Mouse (Mus musculus) limb, embryonic 15.5 days (tissue): ENCODE results near the gene Htra1. TPM values are rescaled to one million over a fixed set of nuclear protein-coding genes. Genes with fewer than 3 reads are reported as not detected.
A peak's percentile ranks its signal among the peaks of the same experiment; 100 is the strongest.

Experiments used
- ATAC-seq: fragments of 200-750 bp; cut with Nextera tagmentation; 2 replicates; pipeline ENCODE4 v1.8.0; 2017; ENCODE audit warnings: low read depth, moderate TSS enrichment; ENCODE audit not compliant: insufficient number of reproducible peaks, low FRiP score, low TSS enrichment
- H3K27ac ChIP-seq: fragments of 300-500 bp; sonication (generic); 2 replicates; pipeline ENCODE4 v1.5.1; 2015; ENCODE audit warnings: moderate library complexity, mild to moderate bottlenecking, inconsistent platforms
- H3K27me3 ChIP-seq: fragments of 300-500 bp; sonication (generic); 2 replicates; pipeline ENCODE4 v1.6.1; 2015; ENCODE audit warnings: inconsistent platforms
- H3K36me3 ChIP-seq: fragments of 300-500 bp; sonication (generic); 2 replicates; pipeline ENCODE4 v1.6.1; 2015; ENCODE audit warnings: inconsistent platforms
- H3K4me1 ChIP-seq: fragments of 300-500 bp; sonication (generic); 2 replicates; pipeline ENCODE4 v1.6.1; 2015; ENCODE audit warnings: inconsistent platforms
- H3K4me2 ChIP-seq: fragments of 300-500 bp; sonication (generic); 2 replicates; pipeline ENCODE4 v1.6.1; 2015; ENCODE audit warnings: mild to moderate bottlenecking, inconsistent platforms
- H3K4me3 ChIP-seq: fragments of 300-500 bp; sonication (generic); 2 replicates; pipeline ENCODE4 v1.5.1; 2015; ENCODE audit warnings: mild to moderate bottlenecking, inconsistent platforms
- H3K9ac ChIP-seq: fragments of 300-500 bp; sonication (generic); 2 replicates; pipeline ENCODE4 v1.6.1; 2015; ENCODE audit warnings: inconsistent platforms
- H3K9me3 ChIP-seq: fragments of 300-500 bp; sonication (generic); 2 replicates; pipeline ENCODE4 v1.6.1; 2016; ENCODE audit warnings: inconsistent platforms
- WGBS: fragments of 180-500 bp; shearing (Covaris S2); methylation state at CpG from one replicate; pipeline ENCODE4 v1.1.7; 2015; 5-methylcytosine and 5-hydroxymethylcytosine counted together
- polyA plus RNA-seq: library from polyadenylated mRNA; unstranded; fragments of >200 nt; fragmentation: Nextera tagmentation; extraction: Ambion mirVana; gene quantifications from 2 replicates; pipeline ENCODE4 v1.2.1, GENCODE M21; 2015

Htra1 gene
- polyA plus RNA-seq, 1 experiment from 2014 or later, result 324 TPM

DNA sequence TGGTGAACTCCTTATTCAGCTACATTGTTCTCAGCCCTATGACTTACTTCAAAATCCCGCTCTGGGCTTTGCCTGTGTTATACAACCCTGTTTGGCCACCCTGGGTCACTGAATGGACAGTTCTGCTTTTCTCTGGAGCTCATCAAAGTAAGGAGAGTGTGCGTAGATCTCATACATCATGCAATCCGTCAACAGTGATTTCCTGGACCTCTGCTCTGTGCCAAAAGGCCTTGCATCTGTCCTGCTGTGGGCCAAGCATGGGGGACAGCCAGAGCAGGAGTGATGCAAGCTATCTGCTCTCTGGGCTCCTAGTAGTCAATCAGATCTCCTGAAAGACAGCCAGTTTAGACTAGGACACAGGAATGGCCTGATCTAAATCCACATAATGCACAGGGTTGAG, 49.8 kb downstream of the Htra1 start:
- Histone ChIP-seq H3K27ac (no peak overlapping the region), H3K4me1 (peaks cover 39% of the 10 kb centered on the region), H3K36me3 (peaks cover 15% of the 10 kb centered on the region; the same call in 1 of the 2 replicates), H3K9me3 (no peaks in the 10 kb centered on the region), H3K4me2 (no peak overlapping the region), H3K27me3 (no peaks in the 10 kb centered on the region), H3K4me3 (no peak overlapping the region), H3K9ac (no peak overlapping the region)
- no peak for ATAC-seq
- WGBS, result 79% methylated on average over 3 of the region's 3 CpGs

GRCm38 (mm10) chr7:130988146-130988545, 52.2 kb downstream of the Htra1 start:
- 23% methylated on average over 5 of the region's 5 CpGs for WGBS
- H3K9me3 ChIP-seq, result no peaks in the 10 kb centered on the region
- ATAC-seq, result peak; percentile 60; the same call in 1 of the 2 replicates
- peaks cover 35% of the 10 kb centered on the region for H3K4me1 ChIP-seq
- no peaks in the 10 kb centered on the region for H3K27me3 ChIP-seq
- no peak overlapping the region for H3K4me3 ChIP-seq
- H3K36me3 ChIP-seq, result peaks cover 15% of the 10 kb centered on the region; the same call in 1 of the 2 replicates
- H3K9ac ChIP-seq, result no peak overlapping the region
- no peak overlapping the region for H3K4me2 ChIP-seq
- peak overlapping the region; percentile 35 for H3K27ac ChIP-seq

DNA sequence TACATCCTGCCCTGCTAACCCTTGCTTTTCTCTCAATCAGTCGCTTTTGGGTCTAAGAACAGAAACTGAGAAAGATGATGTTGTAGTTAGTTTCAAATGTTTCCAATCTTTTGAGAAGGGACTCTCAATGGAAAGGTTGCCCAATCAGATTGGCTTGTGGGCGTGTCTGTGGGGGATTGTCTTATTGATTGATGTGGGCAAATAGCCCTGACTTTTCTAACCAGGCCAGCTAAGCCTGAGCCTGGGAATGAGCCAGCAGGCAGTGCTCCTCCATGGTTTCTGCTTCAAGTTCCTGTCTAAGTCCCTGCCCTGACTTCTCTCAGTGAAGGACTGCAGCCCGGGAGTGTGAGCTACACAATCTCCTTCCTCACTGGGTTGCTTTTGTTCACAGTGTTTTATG, 53.5 kb downstream of the Htra1 start:
- no peak overlapping the region for H3K9ac ChIP-seq
- peaks cover 28% of the 10 kb centered on the region for H3K4me1 ChIP-seq
- no peak overlapping the region for H3K4me2 ChIP-seq
- ATAC-seq, result no peak
- 67% methylated on average over 3 of the region's 3 CpGs for WGBS
- H3K36me3 ChIP-seq, result peaks cover 15% of the 10 kb centered on the region; the same call in 1 of the 2 replicates
- no peak overlapping the region for H3K4me3 ChIP-seq
- H3K27me3 ChIP-seq, result no peaks in the 10 kb centered on the region
- no peak overlapping the region for H3K27ac ChIP-seq
- H3K9me3 ChIP-seq, result no peaks in the 10 kb centered on the region

GRCm38 (mm10) chr7:130991174-130991789, 55.4 kb downstream of the Htra1 start:
- Histone ChIP-seq H3K4me2 (no peak overlapping the region), H3K4me1 (peaks cover 28% of the 10 kb centered on the region), H3K4me3 (no peak overlapping the region), H3K9me3 (no peaks in the 10 kb centered on the region), H3K36me3 (peaks cover 4% of the 10 kb centered on the region; the same call in 1 of the 2 replicates), H3K27me3 (no peaks in the 10 kb centered on the region), H3K27ac (no peak overlapping the region), H3K9ac (no peak overlapping the region)
- 47% methylated on average over 13 of the region's 13 CpGs for WGBS
- ATAC-seq, result peak; percentile 46; the same call in 1 of the 2 replicates

DNA sequence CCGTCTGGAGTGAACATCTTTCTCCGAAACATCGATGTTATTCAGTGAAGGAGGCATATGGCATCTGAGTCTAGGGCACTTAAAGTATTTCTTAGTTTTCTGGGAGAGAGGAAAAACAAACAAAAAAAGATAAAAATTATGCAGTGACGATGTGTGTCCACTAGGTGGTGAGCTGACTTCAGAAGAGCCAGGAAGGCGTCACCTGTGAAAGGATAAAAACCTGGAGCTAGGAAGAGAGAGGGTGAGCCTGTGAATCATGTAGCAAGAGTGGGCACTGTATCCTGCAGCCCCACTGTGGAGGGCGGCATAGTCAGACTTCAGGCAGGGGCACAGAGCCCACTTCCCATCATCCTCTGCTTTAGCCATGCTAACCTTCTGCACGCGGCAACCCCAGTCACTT, 58.0 kb downstream of the Htra1 start:
- H3K27ac ChIP-seq, result no peak overlapping the region
- no peak overlapping the region for H3K4me2 ChIP-seq
- no peaks in the 10 kb centered on the region for H3K36me3 ChIP-seq
- no peaks in the 10 kb centered on the region for H3K9me3 ChIP-seq
- 51% methylated on average over 8 of the region's 8 CpGs for WGBS
- peaks cover 12% of the 10 kb centered on the region for H3K4me1 ChIP-seq
- ATAC-seq, result no peak
- no peak overlapping the region for H3K9ac ChIP-seq
- H3K27me3 ChIP-seq, result no peaks in the 10 kb centered on the region
- no peak overlapping the region for H3K4me3 ChIP-seq

GRCm38 (mm10) chr7:131001976-131002726, 66.2 kb downstream of the Htra1 start:
- WGBS, result 75% methylated on average over 12 of the region's 12 CpGs
- no peak overlapping the region for H3K4me3 ChIP-seq

GRCm38 (mm10) chr7:131004071-131004470, 68.2 kb downstream of the Htra1 start:
- Histone ChIP-seq H3K27me3 (no peaks in the 10 kb centered on the region), H3K36me3 (no peaks in the 10 kb centered on the region), H3K27ac (no peak overlapping the region), H3K4me3 (no peak overlapping the region), H3K4me2 (no peak overlapping the region), H3K4me1 (no peaks in the 10 kb centered on the region), H3K9ac (no peak overlapping the region), H3K9me3 (no peaks in the 10 kb centered on the region; the same call in 1 of the 2 replicates)
- ATAC-seq, result no peak
- WGBS, result 82% methylated on average over 5 of the region's 5 CpGs

More at GRCm38 (mm10) chr7:131001976-131002726, 66.2 kb downstream of the Htra1 start:
- Histone ChIP-seq H3K27ac (no peak overlapping the region), H3K4me1 (no peaks in the 10 kb centered on the region), H3K9ac (no peak overlapping the region), H3K36me3 (no peaks in the 10 kb centered on the region), H3K9me3 (no peaks in the 10 kb centered on the region; the same call in 1 of the 2 replicates), H3K27me3 (no peaks in the 10 kb centered on the region), H3K4me2 (no peak overlapping the region)
- no peak for ATAC-seq

- no peaks in the 10 kb centered on the region for H3K4me1 ChIP-seq
- H3K27ac ChIP-seq, result no peak overlapping the region
- no peak for ATAC-seq
- H3K4me3 ChIP-seq, result no peak overlapping the region
- no peaks in the 10 kb centered on the region; the same call in 1 of the 2 replicates for H3K9me3 ChIP-seq
- no peak overlapping the region for H3K9ac ChIP-seq
- no peaks in the 10 kb centered on the region for H3K27me3 ChIP-seq
- WGBS, result 88% methylated on average over 2 of the region's 2 CpGs
- no peak overlapping the region for H3K4me2 ChIP-seq
- H3K36me3 ChIP-seq, result no peaks in the 10 kb centered on the region
Observed at GRCm38 (mm10) chr7:131007221-131007620, 71.3 kb downstream of the Htra1 start.

GRCm38 (mm10) chr7:131009178-131009577, 73.3 kb downstream of the Htra1 start:
- no peak overlapping the region for H3K4me3 ChIP-seq
- no peaks in the 10 kb centered on the region for H3K27me3 ChIP-seq
- H3K27ac ChIP-seq, result no peak overlapping the region
- no peaks in the 10 kb centered on the region for H3K4me1 ChIP-seq
- no peak overlapping the region for H3K9ac ChIP-seq
- H3K9me3 ChIP-seq, result no peaks in the 10 kb centered on the region; the same call in 1 of the 2 replicates
- no peak for ATAC-seq
- no peaks in the 10 kb centered on the region for H3K36me3 ChIP-seq
- WGBS, result 79% methylated on average over 5 of the region's 5 CpGs
- no peak overlapping the region for H3K4me2 ChIP-seq

DNA sequence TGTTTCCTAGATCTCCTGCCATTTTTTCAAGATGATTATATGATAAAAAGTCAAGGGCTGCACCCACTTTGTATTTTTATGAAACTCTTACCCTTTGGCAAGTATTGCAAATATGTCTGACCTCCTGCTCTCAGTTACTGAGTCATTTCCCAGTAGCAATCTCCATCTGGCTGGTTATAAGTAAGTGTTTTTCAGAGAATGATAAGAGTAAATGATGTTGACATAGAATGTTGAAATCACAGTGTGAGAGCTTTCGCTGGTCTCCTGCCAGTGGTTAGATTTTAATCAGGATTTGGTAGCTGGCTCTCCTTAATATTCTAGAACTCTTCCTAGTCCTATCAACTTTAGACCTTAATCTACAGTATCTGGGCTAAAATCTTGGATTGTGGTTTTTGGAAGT, 76.0 kb downstream of the Htra1 start:
- no peak overlapping the region for H3K4me3 ChIP-seq
- H3K9ac ChIP-seq, result no peak overlapping the region
- WGBS, result 74% methylated on average over 1 of the region's 1 CpGs
- H3K27me3 ChIP-seq, result no peaks in the 10 kb centered on the region
- H3K27ac ChIP-seq, result no peak overlapping the region
- ATAC-seq, result no peak
- no peaks in the 10 kb centered on the region for H3K9me3 ChIP-seq
- H3K4me2 ChIP-seq, result no peak overlapping the region
- H3K36me3 ChIP-seq, result no peaks in the 10 kb centered on the region
- no peaks in the 10 kb centered on the region for H3K4me1 ChIP-seq

DNA sequence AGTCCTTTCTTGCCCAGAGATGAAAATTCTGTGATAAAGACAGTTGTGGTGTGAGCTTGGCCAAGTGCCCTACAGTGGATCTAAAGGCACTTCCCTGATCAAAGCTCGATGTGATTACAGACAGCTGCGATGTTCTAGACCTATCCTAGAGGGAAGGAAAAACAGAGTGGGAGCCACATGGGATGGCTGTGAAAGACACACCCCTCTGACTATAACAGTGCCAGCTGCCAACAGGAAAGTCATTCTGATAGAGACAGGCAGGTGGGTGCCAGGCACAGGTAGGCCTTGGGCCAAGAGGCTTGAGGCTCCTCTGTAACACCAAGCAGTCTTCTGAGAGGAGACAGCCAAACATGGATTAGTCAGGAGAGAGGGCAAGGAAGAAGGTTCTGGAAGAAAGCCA, 83.3 kb downstream of the Htra1 start:
- no peak for ATAC-seq
- no peak overlapping the region for H3K4me2 ChIP-seq
- H3K4me1 ChIP-seq, result no peaks in the 10 kb centered on the region
- no peak overlapping the region for H3K4me3 ChIP-seq
- no peak overlapping the region for H3K9ac ChIP-seq
- H3K9me3 ChIP-seq, result no peaks in the 10 kb centered on the region
- no peak overlapping the region for H3K27ac ChIP-seq
- 81% methylated on average over 2 of the region's 2 CpGs for WGBS
- H3K36me3 ChIP-seq, result no peaks in the 10 kb centered on the region
- H3K27me3 ChIP-seq, result no peaks in the 10 kb centered on the region

DNA sequence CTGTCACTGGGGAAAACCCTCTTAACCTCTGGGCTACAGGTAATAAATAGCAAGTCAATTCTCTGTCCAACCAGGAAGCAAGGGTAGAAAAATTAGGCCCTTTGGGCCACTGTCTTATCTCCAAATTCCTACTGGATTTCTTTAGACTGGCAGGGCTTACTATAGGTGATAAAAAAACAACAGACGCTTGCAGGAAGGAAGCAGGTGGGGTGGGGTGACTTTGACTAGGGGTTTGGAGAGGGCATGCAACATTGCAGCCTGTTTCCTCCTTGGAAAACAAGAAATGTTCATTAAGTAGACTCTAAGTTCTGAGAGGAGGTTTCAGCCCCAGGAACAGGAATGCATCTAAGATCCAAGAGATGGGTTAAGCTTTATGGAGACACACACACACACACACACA, 88.9 kb downstream of the Htra1 start:
- Histone ChIP-seq H3K4me2 (no peak overlapping the region), H3K4me1 (no peaks in the 10 kb centered on the region), H3K36me3 (no peaks in the 10 kb centered on the region), H3K9me3 (no peaks in the 10 kb centered on the region), H3K9ac (no peak overlapping the region), H3K4me3 (no peak overlapping the region), H3K27ac (no peak overlapping the region), H3K27me3 (no peaks in the 10 kb centered on the region)
- no peak for ATAC-seq
- WGBS, result 46% methylated on average over 1 of the region's 1 CpGs
